Mouse (Mus musculus) lung, postnatal 4 days (tissue): ENCODE measurements around the gene Upk2.

Experiments
- DNase-seq, 2 experiments: peaks; one replicate each; pipeline ENCODE4 v3.0.0; 2021

Upk2 gene

GRCm38 (mm10) chr9:44454891-44455220 lies at the start of gene Upk2:
Gene Upk2 (minus strand): TSS chr9:44454976.
- DNase-seq: no peak

- DNase-seq: peak; percentile 74 to 88
These were observed 47.2 kb upstream of the Upk2 start for GRCm38 (mm10) chr9:44502006-44502405.

GRCm38 (mm10) chr9:44501206-44501879 lies 46.6 kb upstream of the Upk2 start:
- DNase-seq: no peak

- DNase-seq: peak; percentile 13 to 36
These were observed 45.9 kb upstream of the Upk2 start for GRCm38 (mm10) chr9:44500638-44501175.

GRCm38 (mm10) chr9:44500163-44500533 lies 45.4 kb upstream of the Upk2 start:
- no peak for DNase-seq

GRCm38 (mm10) chr9:44499356-44500162 lies 44.8 kb upstream of the Upk2 start:
- DNase-seq: peak; percentile 56 to 74

GRCm38 (mm10) chr9:44498421-44499355 lies 43.9 kb upstream of the Upk2 start:
- peak; percentile 89 to 95 for DNase-seq

- DNase-seq: peak; percentile 68 to 78
These were observed 43.0 kb upstream of the Upk2 start for GRCm38 (mm10) chr9:44497624-44498377.

- peak; percentile 13 to 33 for DNase-seq
These were observed 42.2 kb upstream of the Upk2 start for GRCm38 (mm10) chr9:44496803-44497461.

- no peak for DNase-seq
These were observed 41.1 kb upstream of the Upk2 start for GRCm38 (mm10) chr9:44495810-44496344.

GRCm38 (mm10) chr9:44494863-44495809 lies 40.4 kb upstream of the Upk2 start:
- peak; percentile 63 to 78 for DNase-seq

- peak; percentile 73 to 75 for DNase-seq
These were observed 39.6 kb upstream of the Upk2 start for GRCm38 (mm10) chr9:44494261-44494862.

GRCm38 (mm10) chr9:44492631-44493461 lies 38.1 kb upstream of the Upk2 start:
- DNase-seq: peak in 1 of 2 experiments; percentile 18

GRCm38 (mm10) chr9:44491351-44491750 lies 36.6 kb upstream of the Upk2 start:
- no peak for DNase-seq

- DNase-seq: peak; percentile 49 to 67
These were observed 35.6 kb upstream of the Upk2 start for GRCm38 (mm10) chr9:44490086-44490967.

- peak; percentile 65 to 81 for DNase-seq
These were observed 34.9 kb upstream of the Upk2 start for GRCm38 (mm10) chr9:44489651-44490085.

- peak; percentile 81 to 89 for DNase-seq
These were observed 34.1 kb upstream of the Upk2 start for GRCm38 (mm10) chr9:44488855-44489381.
